Mouse (Mus musculus) megakaryocyte, embryonic 14.5 days (primary cell): ENCODE results near the gene Srgap3. TPM values are rescaled to one million over a fixed set of nuclear protein-coding genes. Genes with fewer than 3 reads are reported as not detected.

Source experiments
- H3K27me3 ChIP-seq: replicated peaks from 2 replicates; pipeline ENCODE3; 2012; ENCODE audit warnings: inconsistent platforms
- H3K36me3 ChIP-seq: replicated peaks from 2 replicates; pipeline ENCODE3; 2012; ENCODE audit warnings: low read length, inconsistent platforms, mixed read lengths
- H3K4me1 ChIP-seq: 2 replicates; pipeline ENCODE4 v1.6.1; 2012; ENCODE audit warnings: inconsistent platforms
- H3K4me3 ChIP-seq: replicated peaks from 2 replicates; pipeline ENCODE3; 2012; ENCODE audit warnings: moderate library complexity, mild to moderate bottlenecking, inconsistent platforms
- H3K9me3 ChIP-seq: 2 replicates; pipeline ENCODE4 v1.6.1; 2012; ENCODE audit warnings: inconsistent platforms
- FLI1 ChIP-seq: IDR thresholded peaks from 2 replicates; pipeline ENCODE4 v1.6.1; 2012; ENCODE audit warnings: low read length, inconsistent platforms, mixed read lengths
- GATA1 ChIP-seq: IDR thresholded peaks from 3 replicates; pipeline ENCODE4 v1.6.1; 2012; ENCODE audit warnings: mixed read lengths, low read length, inconsistent platforms, borderline replicate concordance
- polyA plus RNA-seq: library from polyadenylated mRNA; stranded (reverse); fragments of >175 nt; gene quantifications from 2 replicates; pipeline ENCODE4 v1.2.3, GENCODE M21; 2012; ENCODE audit warnings: low replicate concordance; ENCODE audit not compliant: insufficient read depth

Srgap3 gene
- polyA plus RNA-seq, 1 experiment = 8.3 TPM

GRCm38 (mm10) chr6:112796607-112797006 is 150.5 kb downstream of the Srgap3 start:
- peaks cover 94% of the 10 kb centered on the region for H3K36me3 ChIP-seq
- H3K9me3 ChIP-seq = no peaks in the 10 kb centered on the region
- TF ChIP-seq GATA1 (no peak), FLI1 (no peak)
- H3K4me1 ChIP-seq = peaks cover 46% of the 10 kb centered on the region
- H3K27me3 ChIP-seq = no peaks in the 10 kb centered on the region
- H3K4me3 ChIP-seq = no peak overlapping the region

- no peak overlapping the region for H3K4me3 ChIP-seq
- no peaks in the 10 kb centered on the region for H3K27me3 ChIP-seq
- peaks cover 59% of the 10 kb centered on the region for H3K4me1 ChIP-seq
- no peak for TF ChIP-seq FLI1
- no peak for TF ChIP-seq GATA1
- H3K36me3 ChIP-seq = peaks cover 95% of the 10 kb centered on the region
- H3K9me3 ChIP-seq = no peaks in the 10 kb centered on the region
Observed at GRCm38 (mm10) chr6:112793887-112794286, 153.2 kb downstream of the Srgap3 start.

- TF ChIP-seq GATA1 (no peak), FLI1 (no peak)
- no peaks in the 10 kb centered on the region for H3K9me3 ChIP-seq
- H3K4me1 ChIP-seq = peaks cover 47% of the 10 kb centered on the region
- no peaks in the 10 kb centered on the region for H3K27me3 ChIP-seq
- H3K4me3 ChIP-seq = no peak overlapping the region
- H3K36me3 ChIP-seq = peaks cover 87% of the 10 kb centered on the region
Observed at GRCm38 (mm10) chr6:112789901-112790300, 157.2 kb downstream of the Srgap3 start.

- H3K9me3 ChIP-seq = no peaks in the 10 kb centered on the region
- H3K27me3 ChIP-seq = no peaks in the 10 kb centered on the region
- H3K4me1 ChIP-seq = peaks cover 47% of the 10 kb centered on the region
- TF ChIP-seq GATA1 (no peak), FLI1 (no peak)
- peaks cover 76% of the 10 kb centered on the region for H3K36me3 ChIP-seq
- H3K4me3 ChIP-seq = no peak overlapping the region
Observed at GRCm38 (mm10) chr6:112788617-112789016, 158.4 kb downstream of the Srgap3 start.

GRCm38 (mm10) chr6:112788174-112788573 is 158.9 kb downstream of the Srgap3 start:
- Histone ChIP-seq H3K4me3 (no peak overlapping the region), H3K27me3 (no peaks in the 10 kb centered on the region), H3K4me1 (peaks cover 47% of the 10 kb centered on the region), H3K9me3 (no peaks in the 10 kb centered on the region), H3K36me3 (peaks cover 74% of the 10 kb centered on the region)
- TF ChIP-seq FLI1 (no peak), GATA1 (no peak)

GRCm38 (mm10) chr6:112781409-112782093 is 165.5 kb downstream of the Srgap3 start:
- H3K27me3 ChIP-seq = no peaks in the 10 kb centered on the region
- H3K4me1 ChIP-seq = peaks cover 62% of the 10 kb centered on the region
- H3K4me3 ChIP-seq = no peak overlapping the region
- H3K9me3 ChIP-seq = no peaks in the 10 kb centered on the region
- H3K36me3 ChIP-seq = peaks cover 68% of the 10 kb centered on the region
- no peak for TF ChIP-seq FLI1
- no peak for TF ChIP-seq GATA1

GRCm38 (mm10) chr6:112778211-112778610 is 168.9 kb downstream of the Srgap3 start:
- H3K9me3 ChIP-seq = no peaks in the 10 kb centered on the region
- H3K4me1 ChIP-seq = peaks cover 94% of the 10 kb centered on the region
- TF ChIP-seq FLI1 (no peak), GATA1 (no peak)
- peaks cover 92% of the 10 kb centered on the region for H3K36me3 ChIP-seq
- H3K4me3 ChIP-seq = peak overlapping the region; percentile 48
- H3K27me3 ChIP-seq = no peaks in the 10 kb centered on the region

- Histone ChIP-seq H3K36me3 (peaks cover 94% of the 10 kb centered on the region), H3K4me3 (no peak overlapping the region), H3K4me1 (peaks cover 86% of the 10 kb centered on the region), H3K9me3 (no peaks in the 10 kb centered on the region), H3K27me3 (no peaks in the 10 kb centered on the region)
- TF ChIP-seq GATA1 = no peak
- no peak for TF ChIP-seq FLI1
Observed at GRCm38 (mm10) chr6:112776718-112777117, 170.3 kb downstream of the Srgap3 start.

- Histone ChIP-seq H3K36me3 (peaks cover 93% of the 10 kb centered on the region), H3K9me3 (no peaks in the 10 kb centered on the region)
- TF ChIP-seq GATA1 = no peak
- TF ChIP-seq FLI1 = no peak
Observed at GRCm38 (mm10) chr6:112773754-112774153, 173.3 kb downstream of the Srgap3 start.

GRCm38 (mm10) chr6:112770996-112771395 is 176.1 kb downstream of the Srgap3 start:
- peaks cover 98% of the 10 kb centered on the region for H3K36me3 ChIP-seq
- no peak overlapping the region for H3K4me3 ChIP-seq
- TF ChIP-seq GATA1 (no peak), FLI1 (no peak)
- no peaks in the 10 kb centered on the region for H3K9me3 ChIP-seq
- H3K4me1 ChIP-seq = peaks cover 50% of the 10 kb centered on the region
- H3K27me3 ChIP-seq = no peaks in the 10 kb centered on the region

More at GRCm38 (mm10) chr6:112773754-112774153, 173.3 kb downstream of the Srgap3 start:
- H3K4me3 ChIP-seq = no peak overlapping the region
- peaks cover 59% of the 10 kb centered on the region for H3K4me1 ChIP-seq
- no peaks in the 10 kb centered on the region for H3K27me3 ChIP-seq
